Mouse (Mus musculus) hematopoietic stem cell, adult 5-6 weeks (primary cell): ENCODE measurements around the gene Muc13. TPM values are rescaled to one million over a fixed set of nuclear protein-coding genes. Genes with fewer than 3 reads are reported as not detected.

Source experiments
- ATAC-seq, 2 experiments: fragments of 125-278 bp in 1 of 2; replicated peaks in 1 of 2; 2 replicates each; pipeline ENCODE4 v1.8.0; 2016 to 2017; ENCODE audit warnings: inconsistent platforms in 2 of 2, mild to moderate bottlenecking in 2 of 2, moderate number of reproducible peaks in 2 of 2, low read depth in 1 of 2, moderate TSS enrichment in 1 of 2; ENCODE audit not compliant: low FRiP score in 2 of 2, poor library complexity in 2 of 2, severe bottlenecking in 2 of 2, insufficient read depth in 1 of 2, low TSS enrichment in 1 of 2
- total RNA-seq: library from RNA; stranded (forward); fragments of 172-1452, 232-1000 nt; gene quantifications from 2 replicates; pipeline ENCODE4 v1.2.3, GENCODE M21; 2017

Gene Muc13
- total RNA-seq, 1 experiment from 2014 or later = 205 TPM

DNA sequence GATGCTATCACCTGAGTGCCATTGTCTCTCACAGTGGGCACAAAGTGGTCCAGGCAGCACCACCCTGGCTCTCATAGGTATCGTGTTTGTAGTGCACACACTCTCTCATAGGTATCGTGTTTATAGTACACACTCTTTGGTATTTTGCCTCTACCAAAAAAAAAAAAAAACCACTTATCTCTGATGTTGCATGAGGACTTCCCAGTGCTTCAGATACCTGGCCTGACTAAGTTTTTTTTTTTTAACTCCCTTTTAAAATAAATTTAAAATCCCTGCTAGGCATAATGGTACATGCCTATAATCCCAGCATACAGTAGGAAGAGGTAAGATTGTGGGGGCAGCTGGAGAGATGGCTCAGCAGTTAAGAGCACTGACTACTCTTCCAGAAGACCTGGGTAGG, 28.4 kb upstream of the Muc13 start:
- no peak for ATAC-seq

DNA sequence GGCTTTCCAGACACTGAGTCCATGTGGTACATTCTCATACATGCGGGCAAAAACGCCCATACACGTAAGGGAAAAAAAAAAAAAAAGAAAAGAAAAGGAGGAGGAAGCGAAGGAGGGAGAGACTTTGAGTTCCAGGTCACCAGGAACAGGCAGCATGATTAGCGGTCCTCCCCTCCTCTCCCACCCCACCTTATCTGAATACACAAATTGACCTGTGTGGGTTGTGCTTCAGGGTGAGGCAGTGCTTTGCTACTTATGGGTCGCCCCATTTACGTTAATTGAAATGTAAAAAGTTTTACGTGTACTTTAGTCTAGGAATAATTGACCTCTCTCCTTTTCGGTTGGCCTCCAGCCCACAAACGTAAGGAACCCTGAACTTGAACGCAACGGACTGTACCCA, 27.5 kb upstream of the Muc13 start:
- no peak for ATAC-seq

DNA sequence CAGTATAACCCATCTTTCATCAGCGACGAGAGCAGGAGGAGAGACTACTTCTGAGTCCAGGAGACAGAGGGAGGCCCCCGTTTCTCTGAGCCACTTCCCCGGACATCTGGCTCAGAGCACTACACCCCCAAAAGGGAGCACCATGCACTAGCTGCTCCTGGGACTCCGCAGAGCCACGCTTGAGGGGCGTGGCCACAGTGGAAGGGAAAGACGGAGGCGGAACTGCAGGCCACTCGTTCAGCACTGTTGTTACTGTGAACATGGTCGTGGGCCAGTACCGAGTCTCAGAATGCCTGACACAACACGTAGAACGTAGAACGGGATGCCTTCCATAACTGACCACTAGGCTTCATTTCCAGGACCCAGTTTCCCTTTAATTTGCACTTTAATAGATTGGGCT, 27.1 kb upstream of the Muc13 start:
- ATAC-seq = no peak

DNA sequence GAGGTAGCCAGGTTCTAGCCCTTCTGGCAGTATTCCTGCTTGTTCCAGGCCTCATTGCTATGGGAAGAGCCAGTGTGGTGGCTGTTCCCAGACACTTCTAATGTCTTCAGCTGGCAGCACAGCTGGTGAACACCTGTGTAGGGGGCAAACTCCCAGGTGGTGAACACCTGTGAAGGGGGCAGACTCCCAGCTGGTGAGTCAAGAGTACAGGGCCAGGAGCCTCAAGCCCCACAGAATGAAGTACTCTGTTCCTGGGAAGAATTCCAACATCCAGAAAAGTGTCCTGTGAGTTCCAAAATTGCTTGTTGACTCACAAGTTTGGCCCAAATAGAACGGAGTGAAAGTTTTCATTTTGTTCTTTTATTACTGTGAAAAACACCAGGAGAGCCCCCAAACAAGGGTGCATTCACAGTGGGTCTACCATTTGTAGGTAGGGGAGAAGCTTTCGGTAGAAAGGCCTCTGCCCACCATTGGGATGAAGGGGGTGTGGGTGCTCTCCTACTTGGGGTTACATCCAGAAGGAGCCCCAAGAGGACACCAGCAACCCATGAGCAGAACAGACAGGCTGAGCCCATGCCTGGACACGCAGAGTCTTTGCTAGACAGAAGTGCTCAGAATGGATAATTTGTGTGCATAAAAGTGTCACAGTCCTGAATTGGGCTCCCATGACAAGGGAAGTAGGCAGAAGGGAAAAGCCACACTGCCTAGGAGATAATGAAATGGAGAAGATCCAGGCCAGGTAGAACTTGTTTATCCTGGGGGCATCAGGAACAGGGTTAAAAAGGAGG, 25.2 kb upstream of the Muc13 start:
- ATAC-seq = no peak

DNA sequence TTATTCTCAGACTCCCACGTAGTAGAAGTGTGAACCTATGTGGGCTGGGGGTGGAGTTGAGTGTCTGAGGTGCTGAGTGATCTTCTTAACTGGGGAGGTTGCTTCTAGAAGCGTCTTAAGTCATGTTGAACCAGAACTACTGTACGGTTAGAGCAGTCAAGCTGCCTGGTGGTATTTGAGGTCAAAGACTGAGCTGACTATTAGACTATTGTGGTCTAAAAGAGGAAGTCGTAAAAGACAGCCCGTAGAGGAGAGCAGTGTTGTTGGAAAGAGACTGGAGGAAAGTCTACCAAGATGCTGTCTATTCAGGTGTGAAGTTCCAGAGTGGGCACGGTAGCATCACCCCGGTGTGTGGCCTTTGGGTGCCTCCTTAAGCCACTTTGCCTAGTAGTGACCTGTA, 24.0 kb upstream of the Muc13 start:
- ATAC-seq = peak; percentile 89 to 91

DNA sequence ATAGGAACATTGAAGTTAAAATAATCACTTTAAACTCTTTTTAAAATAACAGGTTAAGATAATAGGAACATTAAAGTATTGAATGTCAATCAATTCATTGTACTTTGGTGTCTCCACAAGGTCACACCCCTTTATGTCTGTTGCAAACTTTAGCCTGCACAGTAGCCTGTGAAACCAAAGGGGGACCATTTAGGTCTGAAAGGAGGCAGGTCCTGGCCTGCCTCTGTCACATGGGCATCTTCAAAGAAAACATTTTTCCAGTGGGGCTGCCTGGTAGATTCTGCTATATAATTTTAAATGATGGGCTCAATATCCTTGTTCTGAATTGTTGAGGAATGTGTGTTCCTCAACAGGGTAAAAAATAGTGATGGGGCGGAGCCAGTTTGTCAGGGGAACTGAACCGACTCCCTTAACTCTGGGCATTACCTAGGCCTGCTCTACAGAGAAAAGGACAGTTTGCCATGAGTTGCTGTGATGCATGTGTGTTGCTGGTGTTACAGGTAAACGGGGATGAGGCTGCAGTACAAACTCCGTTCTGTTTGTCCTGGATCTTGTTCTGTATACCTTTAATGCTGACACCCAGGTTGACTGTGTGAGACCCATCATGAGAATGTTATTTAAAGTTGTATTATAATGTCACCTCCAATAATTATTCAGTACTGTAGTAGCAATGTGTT, 22.9 kb upstream of the Muc13 start:
- no peak for ATAC-seq

DNA sequence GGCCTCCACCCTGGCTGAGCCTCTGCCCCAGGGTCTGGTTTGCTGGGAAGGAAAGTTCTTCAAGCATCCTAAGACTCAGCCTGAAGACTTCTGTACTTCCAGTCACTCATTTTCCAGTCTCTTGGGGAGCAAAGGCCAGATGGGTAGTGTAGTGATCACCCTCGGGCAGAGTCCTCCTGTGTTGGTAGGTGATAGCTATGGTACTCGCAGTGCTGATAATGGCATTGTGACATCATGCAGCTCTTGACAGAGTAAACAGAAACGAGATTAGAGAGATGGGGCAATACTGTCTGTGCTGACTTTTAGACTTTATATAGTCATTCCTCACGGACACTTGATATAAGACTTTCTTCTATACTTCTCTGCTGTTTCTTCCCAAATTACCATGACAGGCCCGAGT, 21.0 kb upstream of the Muc13 start:
- no peak for ATAC-seq

DNA sequence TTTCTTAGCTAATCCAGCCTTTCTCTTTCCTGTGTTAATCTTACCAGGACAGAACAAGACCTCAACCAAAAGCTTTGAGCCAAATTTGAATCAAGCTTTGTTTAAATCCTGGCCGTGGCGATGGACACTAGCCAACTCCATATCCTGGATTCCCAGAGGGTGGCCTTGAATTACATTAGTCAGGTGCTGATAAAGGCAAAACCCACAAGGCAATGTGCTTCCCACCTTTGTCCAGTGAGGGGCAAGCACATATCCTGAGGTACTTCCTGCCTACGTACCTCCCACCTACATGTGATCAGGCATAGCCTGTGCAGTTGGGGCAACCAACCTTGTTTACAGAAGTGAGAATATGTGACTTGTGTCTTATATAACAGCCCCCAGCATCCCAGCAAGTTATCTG, 18.9 kb upstream of the Muc13 start:
- ATAC-seq = peak in 1 of 2 experiments; percentile 51; a peak in 1 of 4 replicates

DNA sequence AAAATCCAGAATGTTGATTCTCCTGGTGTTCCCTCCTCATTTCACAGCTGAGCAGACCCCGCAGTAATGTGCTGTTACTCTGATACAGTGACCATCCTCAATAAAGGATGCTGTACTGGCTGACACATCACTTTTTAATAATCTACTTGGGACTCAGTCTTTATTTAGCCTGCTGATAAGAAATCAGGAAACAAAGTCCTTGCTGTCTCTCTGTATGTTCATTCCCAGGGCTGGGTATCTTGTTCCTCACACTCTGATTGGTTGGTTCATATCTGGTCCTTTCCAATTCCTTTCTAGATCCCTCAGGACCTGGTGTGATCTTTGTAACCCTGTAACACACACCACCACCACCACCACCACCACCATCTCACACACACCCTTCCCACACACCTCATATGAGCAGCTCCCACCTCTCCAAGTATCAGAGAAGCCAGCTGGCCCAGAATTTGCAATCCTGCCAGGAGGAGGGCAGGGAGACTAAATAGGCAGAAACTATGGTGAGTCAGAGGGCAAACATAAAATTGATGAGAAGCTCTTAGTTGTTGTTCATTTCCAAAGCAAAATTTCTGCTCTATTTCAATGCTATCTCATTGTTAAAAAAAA, 18.0 kb upstream of the Muc13 start:
- ATAC-seq = no peak

DNA sequence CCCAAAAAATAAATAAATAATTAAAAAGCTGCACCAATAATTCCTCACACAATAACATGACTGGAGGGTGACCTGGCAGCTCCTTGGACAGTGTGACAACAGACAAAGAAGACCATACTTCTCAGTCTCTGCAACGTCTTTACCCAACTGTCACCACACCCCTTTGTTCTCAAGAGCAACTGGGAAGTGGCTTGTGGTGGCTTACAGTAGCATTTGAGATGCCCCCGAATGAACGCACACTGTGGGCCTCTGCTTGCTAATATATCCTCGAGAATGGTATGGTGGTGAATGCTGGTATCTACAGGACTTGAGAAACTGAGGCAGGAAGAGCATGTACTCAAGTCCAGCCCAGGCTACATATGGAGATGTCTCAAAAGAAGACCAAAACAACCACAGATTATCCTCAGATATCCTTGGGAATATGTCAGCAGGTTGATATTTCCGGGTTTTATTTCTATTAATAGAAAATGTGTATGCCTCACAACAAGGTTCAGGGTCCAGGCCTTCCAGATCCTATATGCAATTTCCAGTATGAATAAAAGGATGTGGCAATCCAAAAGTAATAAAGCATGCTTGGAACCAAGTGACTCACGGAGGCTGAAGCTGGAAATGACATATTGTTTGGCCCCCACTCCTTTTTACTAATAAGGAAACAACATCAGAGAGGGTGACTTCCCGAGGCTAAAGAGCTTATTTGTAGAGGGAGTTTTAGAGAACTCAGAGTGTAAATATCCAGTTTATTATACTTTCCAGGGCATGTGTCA, 16.9 kb upstream of the Muc13 start:
- ATAC-seq = 0 out of 4 replicates have a peak, but pooled peaks of 1 of the 2 experiments have one; percentile 7

DNA sequence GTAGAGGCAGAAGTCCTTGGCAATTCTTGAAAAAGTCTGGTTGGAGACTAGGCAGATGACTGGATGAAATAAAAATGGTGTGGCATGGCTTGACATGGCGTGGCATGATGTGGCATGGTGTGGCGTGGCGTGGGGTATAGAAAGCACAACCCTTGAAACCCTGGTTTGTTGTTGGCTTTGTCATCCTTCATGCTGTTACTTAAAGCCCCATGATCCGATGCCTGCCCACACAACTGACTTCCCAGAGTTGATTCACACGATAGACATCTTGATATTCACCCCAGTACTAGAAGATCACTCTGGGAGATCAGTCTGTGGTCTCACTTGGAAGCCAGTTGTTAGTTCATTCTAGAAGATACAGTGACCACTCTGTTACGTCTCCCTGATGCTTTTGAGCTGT, 16.2 kb upstream of the Muc13 start:
- ATAC-seq = no peak

DNA sequence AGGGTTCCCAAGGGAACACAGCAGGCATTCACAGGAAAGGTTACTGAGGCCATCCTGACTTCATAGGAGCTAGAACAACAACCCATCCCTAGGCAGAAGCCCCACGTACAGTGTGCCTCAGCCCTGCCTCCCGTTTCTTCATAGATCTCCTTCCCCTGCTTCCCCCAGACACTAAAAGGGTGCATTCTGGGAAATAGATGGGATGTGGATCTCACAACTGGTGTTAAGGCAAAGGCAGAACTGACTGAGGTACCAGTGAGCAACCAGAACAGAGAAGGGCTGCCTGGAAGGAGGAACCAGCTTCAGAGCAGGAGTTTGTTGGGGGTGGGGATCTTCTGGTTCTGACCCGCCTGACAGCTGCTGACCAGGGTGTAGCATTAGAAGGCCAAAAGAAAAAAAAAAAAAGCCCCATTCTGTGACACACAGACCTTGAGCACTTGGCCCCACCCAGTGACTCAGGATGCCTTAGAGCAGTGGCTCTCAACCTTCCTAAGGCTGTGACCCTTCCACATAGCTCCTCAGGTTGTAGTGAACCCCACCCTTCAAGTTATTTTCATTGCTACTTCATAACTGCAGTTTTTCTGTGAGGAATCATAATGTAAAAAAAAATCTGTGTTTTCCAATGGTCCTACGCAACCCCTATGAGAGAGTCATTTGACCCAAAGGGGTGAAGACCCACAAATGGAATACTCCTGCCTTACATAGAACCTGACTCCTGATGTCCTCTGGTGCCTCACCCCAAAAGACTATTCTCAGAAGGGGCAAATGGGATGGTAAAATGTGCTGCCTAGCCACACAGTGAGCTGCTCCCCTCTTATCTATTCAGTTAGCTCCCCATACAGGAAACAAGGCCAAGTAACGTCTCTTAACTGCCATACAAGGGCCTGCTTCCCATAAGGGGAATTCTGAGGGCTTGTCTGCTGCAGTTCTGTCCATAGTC, 11.8 kb upstream of the Muc13 start:
- no peak for ATAC-seq

DNA sequence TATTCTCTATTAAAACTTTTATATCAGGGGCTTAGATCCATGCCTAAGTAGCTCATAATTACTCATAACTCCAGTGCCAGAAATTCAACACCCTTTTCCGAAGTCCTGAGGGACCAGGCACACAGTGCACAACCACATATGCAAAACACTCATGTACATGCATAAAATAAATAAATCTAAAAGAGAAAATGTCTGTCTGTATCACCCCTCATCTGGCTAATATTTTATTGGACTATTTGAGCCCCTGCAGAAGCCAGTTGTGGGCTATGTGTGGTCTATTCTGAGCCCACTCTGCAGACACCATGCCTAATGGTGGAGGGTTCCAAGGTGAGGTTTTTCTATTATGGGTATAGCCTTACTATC, 11.1 kb upstream of the Muc13 start:
- no peak for ATAC-seq

DNA sequence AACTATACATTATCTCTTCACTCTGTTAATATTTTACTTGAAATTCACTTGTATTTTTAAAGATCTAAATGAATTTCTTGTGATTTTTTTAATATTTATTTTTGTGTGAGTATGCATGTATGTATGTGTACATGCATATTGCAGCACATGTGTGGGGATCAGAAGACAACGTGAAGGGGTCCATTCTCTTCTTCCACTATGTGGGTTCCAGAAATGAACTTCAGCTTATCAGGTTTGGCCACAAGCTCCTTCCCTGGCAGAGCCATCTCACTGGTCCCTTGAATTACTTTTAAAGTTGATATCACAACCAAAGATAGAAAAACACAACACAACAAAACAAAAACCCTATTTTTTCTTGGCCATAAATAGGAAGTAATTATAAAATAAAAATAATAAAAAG, 9.3 kb upstream of the Muc13 start:
- ATAC-seq = no peak

DNA sequence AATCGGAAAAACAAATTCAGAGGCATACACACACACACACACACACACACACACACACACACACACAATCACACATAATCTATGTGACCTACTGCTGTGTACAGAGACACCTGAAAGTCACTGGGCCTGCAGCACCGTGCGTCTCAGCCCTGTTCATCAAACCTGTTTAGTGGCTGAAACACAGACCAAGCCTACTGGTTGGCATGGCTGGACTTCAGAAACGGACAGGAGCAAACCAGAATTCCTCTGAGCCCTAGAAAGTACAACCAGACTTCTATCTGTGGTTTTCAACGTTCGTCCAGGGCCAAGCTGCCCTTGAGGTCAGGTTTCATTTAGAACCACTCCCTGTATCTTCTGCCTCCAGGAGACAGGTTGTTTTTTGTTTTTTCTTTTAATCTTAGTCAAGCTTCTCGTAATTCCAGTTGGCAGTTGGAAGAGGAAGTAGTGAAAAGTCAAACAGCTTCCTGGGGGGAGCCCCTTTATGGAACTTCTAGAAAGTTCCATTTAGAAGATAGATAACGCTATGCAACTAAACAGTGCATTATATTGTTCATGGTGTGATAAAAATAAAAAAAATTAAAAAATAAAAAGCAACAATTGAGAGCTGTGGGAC, 8.6 kb upstream of the Muc13 start:
- ATAC-seq = peak; percentile 62 to 65

DNA sequence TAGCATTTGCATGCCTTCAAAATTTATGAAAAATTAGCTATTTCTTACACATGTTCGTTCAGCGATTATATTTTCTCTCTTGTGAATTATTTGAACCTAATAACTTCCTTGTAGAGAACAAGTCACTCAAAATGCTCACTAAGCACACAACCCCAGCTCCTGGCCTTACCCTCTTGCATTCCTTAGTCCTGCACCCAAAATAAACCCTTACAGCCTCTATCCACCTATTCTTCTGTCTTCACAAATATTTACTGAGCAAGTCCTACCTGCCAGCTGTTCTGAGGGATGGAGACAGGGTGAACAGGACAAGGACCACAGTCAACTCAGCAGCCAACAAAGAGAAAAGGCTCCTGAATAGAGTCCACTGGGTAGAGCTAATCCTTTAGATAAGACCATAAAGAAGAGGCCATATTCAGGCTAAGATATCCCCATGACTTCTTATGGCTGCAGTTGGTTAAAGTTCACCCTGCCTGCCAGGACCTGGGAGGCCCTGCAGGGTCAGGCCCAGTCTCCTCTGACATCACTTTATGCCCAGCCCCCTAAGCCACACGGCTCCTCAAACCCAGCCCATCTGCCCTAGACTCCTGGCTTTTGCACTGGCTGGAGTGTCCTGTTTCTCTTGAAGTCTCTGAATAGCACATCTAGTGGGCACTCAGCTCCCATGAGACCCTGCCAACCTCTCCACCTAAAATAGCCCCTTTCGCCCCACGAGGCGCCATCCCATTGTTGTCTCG, 7.0 kb upstream of the Muc13 start:
- ATAC-seq = peak in 1 of 2 experiments; percentile 50; a peak in 2 of 4 replicates
